Mouse (Mus musculus): ENCODE data around the gene Fam210b.

The Fam210b gene

GRCm38 (mm10) chr2:172349776-172350175 is 4.4 kb downstream of the Fam210b start:
- DNase-seq (ENCODE audit: extremely low read depth, insufficient read length, low spot score): no peak

- no peak for DNase-seq (ENCODE audit: extremely low read depth, insufficient read length, low spot score)
Measured at GRCm38 (mm10) chr2:172350773-172351172, 5.4 kb downstream of the Fam210b start.

GRCm38 (mm10) chr2:172353218-172353617 is 7.9 kb downstream of the Fam210b start:
- DNase-seq (ENCODE audit: extremely low read depth, insufficient read length, low spot score): no peak

GRCm38 (mm10) chr2:172354761-172355160 is 9.4 kb downstream of the Fam210b start:
- no peak for DNase-seq (ENCODE audit: extremely low read depth, insufficient read length, low spot score)

- DNase-seq (ENCODE audit: extremely low read depth, insufficient read length, low spot score): no peak
Measured at GRCm38 (mm10) chr2:172355833-172356232, 10.5 kb downstream of the Fam210b start.

GRCm38 (mm10) chr2:172363176-172363575 is 17.8 kb downstream of the Fam210b start:
- no peak for DNase-seq (ENCODE audit: extremely low read depth, insufficient read length, low spot score)

GRCm38 (mm10) chr2:172370411-172371223 is 25.3 kb downstream of the Fam210b start, which contains the start of the genes Aurka and Cstf1:
TSS of gene Aurka (minus strand) at chr2:172370535.
TSS of gene Cstf1 (plus strand) at chr2:172370681.
- peak; percentile 99 for DNase-seq (ENCODE audit: extremely low read depth, insufficient read length, low spot score)

- DNase-seq (ENCODE audit: extremely low read depth, insufficient read length, low spot score): no peak
Measured at GRCm38 (mm10) chr2:172371258-172371657, 25.9 kb downstream of the Fam210b start.

GRCm38 (mm10) chr2:172376551-172376950 is 31.2 kb downstream of the Fam210b start:
- DNase-seq (ENCODE audit: extremely low read depth, insufficient read length, low spot score): no peak

- no peak for DNase-seq (ENCODE audit: extremely low read depth, insufficient read length, low spot score)
Measured at GRCm38 (mm10) chr2:172376999-172377515, 31.7 kb downstream of the Fam210b start.

GRCm38 (mm10) chr2:172378332-172378731 is 33.0 kb downstream of the Fam210b start:
- DNase-seq (ENCODE audit: extremely low read depth, insufficient read length, low spot score): no peak

GRCm38 (mm10) chr2:172380513-172380912 is 35.1 kb downstream of the Fam210b start:
- no peak for DNase-seq (ENCODE audit: extremely low read depth, insufficient read length, low spot score)

- no peak for DNase-seq (ENCODE audit: extremely low read depth, insufficient read length, low spot score)
Measured at GRCm38 (mm10) chr2:172381341-172381740, 36.0 kb downstream of the Fam210b start.

GRCm38 (mm10) chr2:172381898-172382297 is 36.5 kb downstream of the Fam210b start:
- no peak for DNase-seq (ENCODE audit: extremely low read depth, insufficient read length, low spot score)

- no peak for DNase-seq (ENCODE audit: extremely low read depth, insufficient read length, low spot score)
Measured at GRCm38 (mm10) chr2:172384715-172385114, 39.4 kb downstream of the Fam210b start.

- DNase-seq (ENCODE audit: extremely low read depth, insufficient read length, low spot score): no peak
Measured at GRCm38 (mm10) chr2:172390341-172390740, 45.0 kb downstream of the Fam210b start.

- DNase-seq (ENCODE audit: extremely low read depth, insufficient read length, low spot score): no peak
Measured at GRCm38 (mm10) chr2:172392041-172392521, 46.7 kb downstream of the Fam210b start.

- no peak for DNase-seq (ENCODE audit: extremely low read depth, insufficient read length, low spot score)
Measured at GRCm38 (mm10) chr2:172393391-172394051, 48.2 kb downstream of the Fam210b start, which contains the start of gene Cass4. TSS of gene Cass4 (plus strand) at chr2:172393794.

GRCm38 (mm10) chr2:172394052-172394392 is 48.7 kb downstream of the Fam210b start:
- DNase-seq (ENCODE audit: extremely low read depth, insufficient read length, low spot score): no peak

- no peak for DNase-seq (ENCODE audit: extremely low read depth, insufficient read length, low spot score)
Measured at GRCm38 (mm10) chr2:172394671-172395070, 49.3 kb downstream of the Fam210b start.

- no peak for DNase-seq (ENCODE audit: extremely low read depth, insufficient read length, low spot score)
Measured at GRCm38 (mm10) chr2:172395961-172396360, 50.6 kb downstream of the Fam210b start.
